Comparison of ENCODE assay signal across 25 mouse cellular contexts in genomic region chr3:132353204-132353603, GRCm38 (mm10).
A peak's percentile ranks its signal among the peaks of the same experiment; 100 is the strongest.
DNase-seq lines count a peak whose midpoint lies in the region; ATAC-seq lines count a peak whose summit lies in the region.
"Had no signal": no experiment of that assay in that cellular context is flagged by ENCODE, and none has a peak within 500 bp of the region (broad histone marks: within the 10 kb centered on the region; RNA-seq: fewer than 3 reads in every experiment).

No protein-coding gene starts in this region.

- H3K4me3 ChIP-seq in limb, embryonic 11.5 days (ENCODE audit: low read depth, low read length) = no peak overlapping the region
- H3K4me3 ChIP-seq in limb, embryonic 10.5 days = no peak overlapping the region
- H3K4me3 ChIP-seq: embryonic facial prominence, embryonic 10.5 days; embryonic facial prominence, embryonic 12.5 days; forebrain, embryonic 13.5 days; forebrain, embryonic 15.5 days had no signal

- H3K9me3 ChIP-seq in limb, embryonic 11.5 days (ENCODE audit: control insufficient read depth, low read length) = no peaks in the 10 kb centered on the region
- H3K9me3 ChIP-seq in limb, embryonic 10.5 days (replicated peaks) = no peaks in the 10 kb centered on the region
- H3K9me3 ChIP-seq: embryonic facial prominence, embryonic 10.5 days; embryonic facial prominence, embryonic 12.5 days; forebrain, embryonic 13.5 days; forebrain, embryonic 15.5 days had no signal

- H3K27me3 ChIP-seq in limb, embryonic 11.5 days (ENCODE audit: control insufficient read depth, insufficient read depth, low read length) = no peaks in the 10 kb centered on the region
- no peaks in the 10 kb centered on the region for H3K27me3 ChIP-seq in limb, embryonic 10.5 days (ENCODE audit: low read depth, poor library complexity, severe bottlenecking)
- H3K27me3 ChIP-seq: CH12.LX; embryonic facial prominence, embryonic 12.5 days; forebrain, embryonic 13.5 days; forebrain, embryonic 15.5 days; Patski had no signal

- peak; percentile 51 for ATAC-seq in limb, embryonic 11.5 days (ENCODE audit: insufficient number of reproducible peaks, low FRiP score, low TSS enrichment, low read depth)
- ATAC-seq: activated CD4-positive, CD25-positive, alpha-beta regulatory T cell, adult 4 months; CD4-positive, CD25-positive, alpha-beta regulatory T cell, adult 4 months; forebrain, embryonic 13.5 days; forebrain, embryonic 15.5 days; forebrain, postnatal 0 days; Patski had no signal

- H3K9ac ChIP-seq in limb, embryonic 11.5 days (ENCODE audit: low read length) = no peak overlapping the region
- H3K9ac ChIP-seq: embryonic facial prominence, embryonic 12.5 days; forebrain, embryonic 13.5 days; forebrain, embryonic 15.5 days; forebrain, postnatal 0 days had no signal

- peak; percentile 14 for DNase-seq in embryo, embryonic 10 days (ENCODE audit: low spot score)
- DNase-seq in embryo, embryonic 11 days = no peak
- DNase-seq in limb, embryonic 11.5 days (ENCODE audit: low spot score) = peak; percentile 32
- DNase-seq in limb, embryonic 10.5 days (ENCODE audit: low spot score) = no peak
- peak; percentile 21 for DNase-seq in forelimb bud, embryonic 11.5 days (ENCODE audit: low read depth, low spot score)
- DNase-seq in lung, postnatal 10 days = no peak
- DNase-seq: adrenal gland, adult 8-10 months; adrenal gland, postnatal 14 days; adrenal gland, postnatal 36 days; B cell, adult 2 months; cerebellum, adult 11-12 months; cerebellum, adult 2 months; cerebellum, adult 9-10 months; cerebellum, postnatal 10 days; cerebellum, postnatal 25 days; forebrain, postnatal 0 days had no signal

- WGBS in limb, embryonic 11.5 days = 53% methylated on average over 2 of the region's 2 CpGs
- WGBS in limb, embryonic 10.5 days = 62% methylated on average over 2 of the region's 2 CpGs

- H3K27ac ChIP-seq in limb, embryonic 11.5 days (replicated peaks; ENCODE audit: low read depth, low read length) = no peak overlapping the region
- H3K27ac ChIP-seq in limb, embryonic 10.5 days = no peak overlapping the region
- H3K27ac ChIP-seq: embryonic facial prominence, embryonic 10.5 days; embryonic facial prominence, embryonic 12.5 days; forebrain, embryonic 13.5 days; forebrain, embryonic 15.5 days had no signal

- H3K4me1 ChIP-seq in limb, embryonic 11.5 days (ENCODE audit: control insufficient read depth, insufficient read depth, low read length) = no peaks in the 10 kb centered on the region
- peaks cover 7% of the 10 kb centered on the region; the same call in 1 of the 2 replicates for H3K4me1 ChIP-seq in limb, embryonic 10.5 days
- H3K4me1 ChIP-seq: embryonic facial prominence, embryonic 12.5 days; forebrain, embryonic 13.5 days; forebrain, embryonic 15.5 days had no signal

- H3K4me2 ChIP-seq in limb, embryonic 11.5 days (ENCODE audit: low read depth, severe bottlenecking) = no peak overlapping the region
- H3K4me2 ChIP-seq: embryonic facial prominence, embryonic 12.5 days; forebrain, embryonic 13.5 days; forebrain, embryonic 15.5 days had no signal

- H3K36me3 ChIP-seq in limb, embryonic 11.5 days (ENCODE audit: control insufficient read depth, insufficient read depth, low read length) = no peaks in the 10 kb centered on the region
- H3K36me3 ChIP-seq in limb, embryonic 10.5 days = no peaks in the 10 kb centered on the region
- H3K36me3 ChIP-seq: embryonic facial prominence, embryonic 10.5 days; embryonic facial prominence, embryonic 12.5 days; forebrain, embryonic 15.5 days; G1E had no signal

Comparison
In these comparisons a context has a peak if more than half of its experiments do, and no peak if none do; other contexts are left out.
1. DNase-seq: peak in embryo, embryonic 10 days (single experiment), limb, embryonic 11.5 days (single experiment) and forelimb bud, embryonic 11.5 days (single experiment); none in embryo, embryonic 11 days (single experiment), limb, embryonic 10.5 days (single experiment) and lung, postnatal 10 days (single experiment).